Mouse (Mus musculus) liver, adult 10 weeks (tissue): ENCODE data around the gene Cops3. TPM values are rescaled to one million over a fixed set of nuclear protein-coding genes. Genes with fewer than 3 reads are reported as not detected.

Source experiments
- polyA plus RNA-seq: library from polyadenylated mRNA; stranded (reverse); fragments of 350-450 nt; fragmentation: Illumina TruSeq; extraction: RNeasy Lipid Tissue Mini Kit (QIAGEN cat#74804); gene quantifications from one replicate; pipeline ENCODE4 v1.2.3, GENCODE M21; 2014; ENCODE audit warnings: low read depth, low replicate concordance

Cops3 gene
- 90.0 TPM for polyA plus RNA-seq

GRCm38 (mm10) chr11:59839459-59840126, at the start of gene Cops3:
Gene Cops3, minus strand, starts transcription at chr11:59839838.

GRCm38 (mm10) chr11:59839008-59839458, 605 bp downstream of the Cops3 start, which contains the start of gene Nt5m:
Gene Nt5m, plus strand, starts transcription at chr11:59839447.

GRCm38 (mm10) chr11:59809670-59810474, 29.8 kb downstream of the Cops3 start, which contains the start of gene Flcn:
Gene Flcn, minus strand, starts transcription at chr11:59810016.

GRCm38 (mm10) chr11:59787199-59787781, 52.3 kb downstream of the Cops3 start, which contains the start of gene Pld6:
Gene Pld6, minus strand, starts transcription at chr11:59787645.

Other genes starting within 250 kb of the Cops3 start
- gene Olfr223, start 246.5 kb downstream of the Cops3 start, polyA plus RNA-seq: not detected
- gene Mprip, start 178.5 kb downstream of the Cops3 start, polyA plus RNA-seq: 15.0 TPM
- 0.21 TPM for gene Pld6, start 52.2 kb downstream of the Cops3 start, polyA plus RNA-seq
- 3.4 TPM for gene Flcn, start 29.8 kb downstream of the Cops3 start, polyA plus RNA-seq
- gene Nt5m, start 391 bp downstream of the Cops3 start, polyA plus RNA-seq: 3.4 TPM
- 2.4 TPM for gene Med9, start 108.4 kb upstream of the Cops3 start, polyA plus RNA-seq
- not detected for gene Rasd1, start 125.1 kb upstream of the Cops3 start, polyA plus RNA-seq
- 28.9 TPM for gene Pemt, start 206.7 kb upstream of the Cops3 start, polyA plus RNA-seq